Mouse (Mus musculus): Measurements from ENCODE around the gene Eif4e2.

GRCm38 (mm10) chr1:87225739-87226138, 12.0 kb downstream of the Eif4e2 start:
- TF ChIP-seq GATA1 (IDR thresholded peaks at IDR 0.05; ENCODE audit: low read length) = no peak
- no peak for TF ChIP-seq TAL1 (IDR thresholded peaks at IDR 0.05; ENCODE audit: low read length)

All from erythroblast, embryonic 14.5 days (primary cell).